Mouse (Mus musculus): ENCODE data around the gene Ift81. TPM values are rescaled to one million over a fixed set of nuclear protein-coding genes. Genes with fewer than 3 reads are reported as not detected.
A peak's percentile ranks its signal among the peaks of the same experiment; 100 is the strongest.

Ift81 gene
- total RNA-seq, 2 experiments from 2014 or later = 36.0 to 38.4 TPM

GRCm38 (mm10) chr5:122645290-122645689, 31.0 kb upstream of the Ift81 start:
- no peak for TF ChIP-seq CTCF (conservative IDR thresholded peaks at IDR 0.05)
- Histone ChIP-seq H3K27ac (no peak overlapping the region), H3K4me3 (0 out of 2 replicates have a peak overlapping the region, but pooled peaks have one; percentile 51)
- DNase-seq (ENCODE audit: low spot score in 2 of 2) = no peak

GRCm38 (mm10) chr5:122644111-122644607, 29.8 kb upstream of the Ift81 start:
- no peak for DNase-seq (ENCODE audit: low spot score in 2 of 2)
- H3K4me3 ChIP-seq = peak overlapping the region; percentile 51
- H3K27ac ChIP-seq = peak overlapping the region; percentile 81
- TF ChIP-seq CTCF (conservative IDR thresholded peaks at IDR 0.05) = no peak

GRCm38 (mm10) chr5:122643701-122644100, 29.4 kb upstream of the Ift81 start, which contains the start of gene P2rx7:
Gene P2rx7 (plus strand): TSS chr5:122643911.
- Histone ChIP-seq H3K27ac (peak within 1 kb of the TSS; percentile 81), H3K4me3 (peak within 1 kb of the TSS; percentile 51)
- peak; percentile 41 to 71 for DNase-seq (ENCODE audit: low spot score in 2 of 2)
- no peak for TF ChIP-seq CTCF (conservative IDR thresholded peaks at IDR 0.05)

- TF ChIP-seq CTCF (conservative IDR thresholded peaks at IDR 0.05) = no peak
- H3K4me3 ChIP-seq = no peak overlapping the region
- no peak overlapping the region for H3K27ac ChIP-seq
- no peak for DNase-seq (ENCODE audit: low spot score in 2 of 2)
Observed at GRCm38 (mm10) chr5:122639986-122640385, 25.7 kb upstream of the Ift81 start.

GRCm38 (mm10) chr5:122639517-122639916, 25.2 kb upstream of the Ift81 start:
- DNase-seq (ENCODE audit: low spot score in 2 of 2) = no peak
- H3K27ac ChIP-seq = no peak overlapping the region
- TF ChIP-seq CTCF (conservative IDR thresholded peaks at IDR 0.05) = no peak
- H3K4me3 ChIP-seq = no peak overlapping the region

GRCm38 (mm10) chr5:122638296-122638695, 24.0 kb upstream of the Ift81 start:
- Histone ChIP-seq H3K27ac (no peak overlapping the region), H3K4me3 (no peak overlapping the region)
- no peak for TF ChIP-seq CTCF (conservative IDR thresholded peaks at IDR 0.05)
- DNase-seq (ENCODE audit: low spot score in 2 of 2) = no peak

- Histone ChIP-seq H3K27ac (no peak overlapping the region), H3K4me3 (peak overlapping the region; percentile 11; the same call in 1 of the 2 replicates)
- no peak for TF ChIP-seq CTCF (conservative IDR thresholded peaks at IDR 0.05)
- no peak for DNase-seq (ENCODE audit: low spot score in 2 of 2)
Observed at GRCm38 (mm10) chr5:122636958-122637357, 22.6 kb upstream of the Ift81 start.

GRCm38 (mm10) chr5:122636308-122636707, 22.0 kb upstream of the Ift81 start:
- Histone ChIP-seq H3K4me3 (no peak overlapping the region), H3K27ac (no peak overlapping the region)
- no peak for DNase-seq (ENCODE audit: low spot score in 2 of 2)
- no peak for TF ChIP-seq CTCF (conservative IDR thresholded peaks at IDR 0.05)

- Histone ChIP-seq H3K27ac (no peak overlapping the region), H3K4me3 (no peak overlapping the region)
- no peak for TF ChIP-seq CTCF (conservative IDR thresholded peaks at IDR 0.05)
- DNase-seq (ENCODE audit: low spot score in 2 of 2) = no peak
Observed at GRCm38 (mm10) chr5:122635228-122635627, 20.9 kb upstream of the Ift81 start.

GRCm38 (mm10) chr5:122627243-122627642, 12.9 kb upstream of the Ift81 start:
- peak; percentile 89 for TF ChIP-seq CTCF (conservative IDR thresholded peaks at IDR 0.05)
- no peak overlapping the region for H3K4me3 ChIP-seq
- H3K27ac ChIP-seq = no peak overlapping the region
- DNase-seq (ENCODE audit: low spot score in 2 of 2) = peak; percentile 86 to 92

GRCm38 (mm10) chr5:122625565-122626252, 11.4 kb upstream of the Ift81 start:
- Histone ChIP-seq H3K4me3 (no peak overlapping the region), H3K27ac (no peak overlapping the region)
- no peak for DNase-seq (ENCODE audit: low spot score in 2 of 2)
- no peak for TF ChIP-seq CTCF (conservative IDR thresholded peaks at IDR 0.05)

GRCm38 (mm10) chr5:122624952-122625479, 10.7 kb upstream of the Ift81 start:
- Histone ChIP-seq H3K4me3 (no peak overlapping the region), H3K27ac (no peak overlapping the region)
- DNase-seq (ENCODE audit: low spot score in 2 of 2) = no peak
- no peak for TF ChIP-seq CTCF (conservative IDR thresholded peaks at IDR 0.05)

- Histone ChIP-seq H3K27ac (no peak overlapping the region), H3K4me3 (no peak overlapping the region)
- no peak for DNase-seq (ENCODE audit: low spot score in 2 of 2)
- TF ChIP-seq CTCF (conservative IDR thresholded peaks at IDR 0.05) = no peak
Observed at GRCm38 (mm10) chr5:122623861-122624260, 9.5 kb upstream of the Ift81 start.

- Histone ChIP-seq H3K27ac (no peak overlapping the region), H3K4me3 (no peak overlapping the region)
- no peak for TF ChIP-seq CTCF (conservative IDR thresholded peaks at IDR 0.05)
- no peak for DNase-seq (ENCODE audit: low spot score in 2 of 2)
Observed at GRCm38 (mm10) chr5:122622526-122622925, 8.2 kb upstream of the Ift81 start.

Data from layer of hippocampus, adult 2 months (tissue).